Mouse (Mus musculus): ENCODE data around the gene Gpr12. TPM values are rescaled to one million over a fixed set of nuclear protein-coding genes. Genes with fewer than 3 reads are reported as not detected.
A peak's percentile ranks its signal among the peaks of the same experiment; 100 is the strongest.
"Not testable (repeated sequence)": the region's sequence is repeated elsewhere in the genome, so short reads cannot be mapped to it uniquely, and the experiment has no call there.

The Gpr12 gene
- polyA plus RNA-seq, 1 experiment from 2014 or later, result 0.22 TPM

DNA sequence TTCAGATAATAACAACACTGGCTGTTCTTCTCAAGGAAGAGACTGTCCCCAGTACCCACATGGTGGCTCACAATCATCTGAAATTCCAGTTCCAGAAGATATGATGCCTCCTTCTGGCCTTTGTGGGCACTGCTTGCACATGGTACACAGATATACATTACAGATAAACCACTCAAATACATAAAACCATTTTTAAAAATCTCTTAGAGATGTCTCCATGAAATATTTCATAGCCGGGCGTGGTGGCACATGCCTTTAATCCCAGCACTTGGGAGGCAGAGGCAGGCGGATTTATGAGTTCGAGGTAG, 12.3 kb downstream of the Gpr12 start:
- H3K27me3 ChIP-seq (replicated peaks; ENCODE audit: low read depth, poor library complexity, severe bottlenecking); H3K36me3 ChIP-seq (replicated peaks); H3K4me3 ChIP-seq; H3K4me1 ChIP-seq; H3K9me3 ChIP-seq; DNase-seq (ENCODE audit: low spot score); H3K27ac ChIP-seq (replicated peaks): not testable (repeated sequence)
- 88% methylated on average over 4 of the region's 4 CpGs for WGBS

- DNase-seq (ENCODE audit: low spot score); H3K4me1 ChIP-seq; H3K36me3 ChIP-seq (replicated peaks); H3K27ac ChIP-seq (replicated peaks); H3K9me3 ChIP-seq; H3K4me3 ChIP-seq; H3K27me3 ChIP-seq (replicated peaks; ENCODE audit: low read depth, poor library complexity, severe bottlenecking): not testable (repeated sequence)
- 77% methylated on average over 6 of the region's 6 CpGs for WGBS
Observed at GRCm38 (mm10) chr5:146571830-146572734, 13.0 kb downstream of the Gpr12 start.

- H3K36me3 ChIP-seq (replicated peaks); H3K4me1 ChIP-seq; H3K27me3 ChIP-seq (replicated peaks; ENCODE audit: low read depth, poor library complexity, severe bottlenecking); H3K27ac ChIP-seq (replicated peaks); H3K9me3 ChIP-seq; H3K4me3 ChIP-seq; DNase-seq (ENCODE audit: low spot score): not testable (repeated sequence)
- WGBS, result 87% methylated on average over 6 of the region's 6 CpGs
Observed at GRCm38 (mm10) chr5:146570179-146570578, 14.9 kb downstream of the Gpr12 start.

DNA sequence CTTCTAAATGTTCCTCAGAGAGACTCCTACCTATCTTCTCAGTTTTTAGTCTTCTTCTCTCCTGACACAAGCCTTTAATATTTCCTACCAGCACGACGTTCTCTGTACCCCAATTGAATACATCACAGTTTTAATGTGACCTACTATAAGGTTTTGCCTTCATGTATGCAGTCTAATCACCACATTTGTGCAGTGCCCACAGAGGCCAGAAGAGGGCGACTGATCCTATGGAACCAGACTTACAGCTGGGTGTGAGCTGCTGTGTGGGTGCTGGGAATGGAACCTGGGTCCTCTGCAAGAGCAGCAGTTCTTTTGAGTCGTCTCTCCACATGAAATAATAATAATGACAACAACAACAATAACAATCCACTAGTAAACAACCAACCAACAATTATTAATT, 18.0 kb downstream of the Gpr12 start:
- Histone ChIP-seq H3K36me3 (replicated peaks) (no peaks in the 10 kb centered on the region), H3K27me3 (replicated peaks; ENCODE audit: low read depth, poor library complexity, severe bottlenecking) (no peaks in the 10 kb centered on the region), H3K4me1 (no peaks in the 10 kb centered on the region), H3K9me3 (peaks cover 2% of the 10 kb centered on the region; the same call in 1 of the 2 replicates), H3K4me3 (no peak overlapping the region), H3K27ac (replicated peaks) (no peak overlapping the region)
- WGBS, result 59% methylated on average over 4 of the region's 4 CpGs
- DNase-seq (ENCODE audit: low spot score), result peak; percentile 65

DNA sequence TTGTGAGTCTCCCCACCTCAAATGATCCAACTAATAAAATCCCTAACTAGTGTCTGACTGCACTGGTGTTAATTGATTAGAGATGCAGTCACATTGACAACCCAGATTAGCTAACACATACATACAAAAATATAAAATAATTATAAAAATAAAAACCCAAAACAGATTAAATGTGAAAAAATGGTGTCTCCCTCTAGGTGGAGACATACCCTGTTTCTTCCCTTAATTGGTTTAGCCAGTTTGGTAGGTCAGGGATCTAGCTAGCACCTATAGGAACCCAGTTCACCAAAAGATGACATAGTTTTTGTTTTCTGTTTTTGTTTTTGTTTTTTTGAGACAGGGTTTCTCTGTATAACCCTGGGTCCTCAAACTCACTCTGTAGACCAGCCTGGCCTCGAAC, 20.8 kb downstream of the Gpr12 start:
- WGBS, result 82% methylated on average over 1 of the region's 1 CpGs
- H3K36me3 ChIP-seq (replicated peaks), result no peaks in the 10 kb centered on the region

GRCm38 (mm10) chr5:146555836-146556235, 29.2 kb downstream of the Gpr12 start, which contains the start of gene Gm3415:
Gm3415 (plus strand) TSS chr5:146556136.
- not testable (repeated sequence) for DNase-seq (ENCODE audit: low spot score); H3K4me3 ChIP-seq; H3K36me3 ChIP-seq (replicated peaks); H3K9me3 ChIP-seq; H3K4me1 ChIP-seq; H3K27me3 ChIP-seq (replicated peaks; ENCODE audit: low read depth, poor library complexity, severe bottlenecking); H3K27ac ChIP-seq (replicated peaks)
- no CpG with 5 or more reads among the region's 3 CpGs for WGBS

More for the DNA sequence above, 20.8 kb downstream of the Gpr12 start:
- Histone ChIP-seq H3K9me3 (peaks cover 2% of the 10 kb centered on the region; the same call in 1 of the 2 replicates), H3K27me3 (replicated peaks; ENCODE audit: low read depth, poor library complexity, severe bottlenecking) (no peaks in the 10 kb centered on the region), H3K4me1 (no peaks in the 10 kb centered on the region), H3K4me3 (no peak overlapping the region), H3K27ac (replicated peaks) (no peak overlapping the region)
- DNase-seq (ENCODE audit: low spot score), result no peak

GRCm38 (mm10) chr5:146537347-146537746, 47.7 kb downstream of the Gpr12 start, which contains the start of gene Gm3409:
Gm3409 (plus strand) TSS chr5:146537647.
- not testable (repeated sequence) for H3K4me3 ChIP-seq; H3K27me3 ChIP-seq (replicated peaks; ENCODE audit: low read depth, poor library complexity, severe bottlenecking); H3K36me3 ChIP-seq (replicated peaks); DNase-seq (ENCODE audit: low spot score); H3K9me3 ChIP-seq; H3K4me1 ChIP-seq; H3K27ac ChIP-seq (replicated peaks)
- WGBS, result 93% methylated on average over 3 of the region's 3 CpGs

Other genes with a start within 250 kb of the Gpr12 start
- 7.7 and 8.7 TPM in 2 replicates for gene Wasf3, start 200.3 kb downstream of the Gpr12 start, polyA plus RNA-seq (2016; fragmentation: Nextera tagmentation; extraction: Ambion mirVana)
- gene Gm6408, start 103.3 kb downstream of the Gpr12 start, polyA plus RNA-seq (2016; fragmentation: Nextera tagmentation; extraction: Ambion mirVana), result not detected in 2 replicates
- gene Gm6370, start 93.9 kb downstream of the Gpr12 start, polyA plus RNA-seq (2016; fragmentation: Nextera tagmentation; extraction: Ambion mirVana), result not detected in 2 replicates
- not detected in 2 replicates for gene 4930449I24Rik, start 82.8 kb downstream of the Gpr12 start, polyA plus RNA-seq (2016; fragmentation: Nextera tagmentation; extraction: Ambion mirVana)
- gene Gm3402, start 71.1 kb downstream of the Gpr12 start, polyA plus RNA-seq (2016; fragmentation: Nextera tagmentation; extraction: Ambion mirVana), result not detected in 2 replicates
- gene Gm3404, start 59.4 kb downstream of the Gpr12 start, polyA plus RNA-seq (2016; fragmentation: Nextera tagmentation; extraction: Ambion mirVana), result not detected in 2 replicates
- not detected in 2 replicates for gene Gm3409, start 47.6 kb downstream of the Gpr12 start, polyA plus RNA-seq (2016; fragmentation: Nextera tagmentation; extraction: Ambion mirVana)
- gene Gm3415, start 29.1 kb downstream of the Gpr12 start, polyA plus RNA-seq (2016; fragmentation: Nextera tagmentation; extraction: Ambion mirVana), result not detected in 2 replicates
- gene Usp12, start 209.8 kb upstream of the Gpr12 start, polyA plus RNA-seq (2016; fragmentation: Nextera tagmentation; extraction: Ambion mirVana), result 14.7 and 15.4 TPM in 2 replicates
- 546 and 551 TPM in 2 replicates for gene Rpl21, start 247.7 kb upstream of the Gpr12 start, polyA plus RNA-seq (2016; fragmentation: Nextera tagmentation; extraction: Ambion mirVana)